In genomic region chr8:65812971-65813370, GRCm38 (mm10) we compare ENCODE assay signal across 12 mouse cellular contexts.
"Had no signal": no experiment of that assay in that cellular context is flagged by ENCODE, and none has a peak within 500 bp of the region (broad histone marks: within the 10 kb centered on the region; RNA-seq: fewer than 3 reads in every experiment).

No protein-coding gene starts in this region.

- DNase-seq: retina, postnatal 1 day; right cerebral cortex, adult 18-20 months; right cerebral cortex, postnatal 14 days; right cerebral cortex, postnatal 25 days; right cerebral cortex, postnatal 4 days; spleen, adult 18-20 months; thymus, adult 18-20 months; thymus, adult 2 months; thymus, postnatal 14 days; thymus, postnatal 25 days; thymus, postnatal 36 days; thymus, postnatal 4 days had no signal
